Mouse (Mus musculus): ENCODE results near the gene Zdhhc17. TPM values are rescaled to one million over a fixed set of nuclear protein-coding genes. Genes with fewer than 3 reads are reported as not detected.

Gene Zdhhc17
- 28.1 and 30.0 TPM in 2 replicates for polyA plus RNA-seq (2015; fragmentation: Nextera tagmentation; extraction: Ambion mirVana)

DNA sequence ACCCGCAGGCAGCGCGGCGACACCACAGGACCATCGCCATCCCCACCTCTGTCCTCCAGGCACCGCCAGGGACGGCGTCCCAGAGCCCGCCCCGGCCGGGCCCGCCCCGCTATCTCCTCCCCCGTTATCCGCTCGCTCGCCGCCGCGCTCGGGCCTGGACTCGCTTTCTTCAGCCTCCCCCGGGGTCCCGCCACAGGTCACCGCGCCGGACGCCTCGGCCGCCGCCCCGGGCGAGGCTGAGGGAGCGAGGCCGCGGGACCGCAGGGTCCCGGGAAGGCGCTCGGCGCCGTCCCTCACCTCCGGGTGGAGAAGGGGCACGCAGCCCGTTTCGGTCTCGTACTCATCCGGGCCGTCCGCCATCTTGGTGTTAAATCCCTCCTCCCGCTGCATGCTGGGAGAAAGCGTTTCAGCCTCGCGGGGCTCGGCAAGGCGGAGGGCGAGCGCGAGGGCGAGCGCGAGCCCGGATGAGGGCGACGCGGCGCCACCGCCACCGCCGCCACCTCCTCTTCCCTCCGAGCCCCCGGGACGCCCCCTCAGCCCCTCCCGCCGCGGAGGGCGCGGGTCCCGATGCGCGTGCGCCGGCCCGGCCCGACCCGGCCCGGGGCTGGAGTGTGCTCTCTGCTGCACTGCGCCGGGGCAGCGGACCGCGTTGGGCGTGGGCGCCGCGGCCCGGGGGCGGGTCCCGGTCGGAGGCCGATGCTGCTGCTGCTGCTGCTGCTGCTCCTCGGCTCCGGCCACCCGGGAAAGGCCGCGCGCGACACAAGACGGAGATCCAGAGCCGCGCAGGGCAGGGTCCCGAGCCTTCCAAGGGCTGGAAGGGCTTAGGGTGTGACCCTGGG lies at the start of gene Zdhhc17:
Gene Zdhhc17 (minus strand): TSS at position 500 of the 839 bp plus-strand sequence.
- no peaks in the 10 kb centered on the region for H3K36me3 ChIP-seq (ENCODE audit: insufficient read depth, low read length)
- ATAC-seq (ENCODE audit: low FRiP score, low TSS enrichment): peak; percentile 94
- peak within 1 kb of the TSS; percentile 81 for H3K4me2 ChIP-seq (replicated peaks; ENCODE audit: low read depth, low read length)
- H3K4me3 ChIP-seq (ENCODE audit: low read length): peak within 1 kb of the TSS; percentile 86
- peaks cover 12% of the 10 kb centered on the region for H3K4me1 ChIP-seq (ENCODE audit: insufficient read depth, low read length)
- H3K27me3 ChIP-seq (ENCODE audit: insufficient read depth, low read length): no peaks in the 10 kb centered on the region
- H3K9me3 ChIP-seq (ENCODE audit: low read length): no peaks in the 10 kb centered on the region
- 0% methylated on average over 71 of the region's 112 CpGs for WGBS
- peak within 1 kb of the TSS; percentile 99 for H3K9ac ChIP-seq (replicated peaks; ENCODE audit: low read length)
- peak within 1 kb of the TSS; percentile 98 for H3K27ac ChIP-seq (ENCODE audit: low read length)

DNA sequence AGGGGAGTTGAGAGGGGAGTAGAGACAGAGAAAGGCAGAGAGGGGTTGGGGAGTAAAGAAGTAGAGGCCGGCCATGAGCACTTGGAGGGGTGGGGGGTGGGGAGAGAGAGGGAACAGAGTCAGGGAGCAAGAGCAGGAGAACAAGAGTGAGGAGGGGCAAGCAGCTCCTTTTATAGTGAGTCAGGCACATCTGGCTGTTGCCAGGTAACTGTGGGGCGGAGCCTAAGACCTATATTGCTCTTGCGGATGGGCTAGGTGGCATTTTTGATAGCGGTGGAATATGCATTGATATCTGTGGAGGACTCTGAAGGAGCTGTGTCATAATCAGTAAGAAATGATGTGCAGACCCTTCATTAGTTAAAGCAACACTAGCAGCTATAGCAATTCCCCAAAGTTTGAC lies 45.8 kb upstream of the Zdhhc17 start:
- H3K36me3 ChIP-seq (ENCODE audit: insufficient read depth, low read length): no peaks in the 10 kb centered on the region
- no peak overlapping the region for H3K4me2 ChIP-seq (replicated peaks; ENCODE audit: low read depth, low read length)
- 49% methylated on average over 4 of the region's 4 CpGs for WGBS
- H3K27ac ChIP-seq (ENCODE audit: low read length): no peak overlapping the region
- H3K27me3 ChIP-seq (ENCODE audit: insufficient read depth, low read length): no peaks in the 10 kb centered on the region
- H3K9me3 ChIP-seq (ENCODE audit: low read length): no peaks in the 10 kb centered on the region
- no peaks in the 10 kb centered on the region for H3K4me1 ChIP-seq (ENCODE audit: insufficient read depth, low read length)
- no peak for ATAC-seq (ENCODE audit: low FRiP score, low TSS enrichment)
- H3K9ac ChIP-seq (replicated peaks; ENCODE audit: low read length): no peak overlapping the region
- no peak overlapping the region for H3K4me3 ChIP-seq (ENCODE audit: low read length)

DNA sequence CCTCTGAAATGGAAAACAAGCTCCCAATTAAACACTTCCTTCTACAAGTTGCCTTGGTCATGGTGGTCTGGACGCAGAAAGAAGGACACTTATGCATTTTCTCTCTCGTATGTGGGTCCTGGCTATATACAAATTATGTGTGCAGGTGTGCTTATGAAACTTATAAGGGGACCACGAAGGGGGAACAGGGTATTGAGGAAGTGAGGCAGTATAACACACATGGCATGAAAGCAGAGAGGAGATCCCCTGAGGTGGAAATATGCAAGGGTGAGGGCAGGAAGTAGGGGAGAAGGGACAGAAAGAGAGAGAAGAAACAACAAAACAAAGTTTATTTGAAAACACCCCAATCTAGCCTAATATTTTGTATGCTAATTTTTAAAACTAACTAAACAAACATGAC lies 41.7 kb upstream of the Zdhhc17 start:
- Histone ChIP-seq H3K4me1 (ENCODE audit: insufficient read depth, low read length) (no peaks in the 10 kb centered on the region), H3K27me3 (ENCODE audit: insufficient read depth, low read length) (no peaks in the 10 kb centered on the region), H3K27ac (ENCODE audit: low read length) (no peak overlapping the region), H3K9me3 (ENCODE audit: low read length) (no peaks in the 10 kb centered on the region), H3K9ac (replicated peaks; ENCODE audit: low read length) (no peak overlapping the region), H3K36me3 (ENCODE audit: insufficient read depth, low read length) (no peaks in the 10 kb centered on the region), H3K4me2 (replicated peaks; ENCODE audit: low read depth, low read length) (no peak overlapping the region), H3K4me3 (ENCODE audit: low read length) (no peak overlapping the region)
- 85% methylated on average over 3 of the region's 3 CpGs for WGBS
- no peak for ATAC-seq (ENCODE audit: low FRiP score, low TSS enrichment)

GRCm38 (mm10) chr10:111050511-111050910 lies 40.6 kb upstream of the Zdhhc17 start:
- Histone ChIP-seq H3K4me1 (ENCODE audit: insufficient read depth, low read length) (no peaks in the 10 kb centered on the region), H3K27me3 (ENCODE audit: insufficient read depth, low read length) (no peaks in the 10 kb centered on the region), H3K9ac (replicated peaks; ENCODE audit: low read length) (no peak overlapping the region), H3K4me2 (replicated peaks; ENCODE audit: low read depth, low read length) (no peak overlapping the region), H3K9me3 (ENCODE audit: low read length) (no peaks in the 10 kb centered on the region), H3K27ac (ENCODE audit: low read length) (no peak overlapping the region), H3K4me3 (ENCODE audit: low read length) (no peak overlapping the region), H3K36me3 (ENCODE audit: insufficient read depth, low read length) (no peaks in the 10 kb centered on the region)
- no peak for ATAC-seq (ENCODE audit: low FRiP score, low TSS enrichment)
- 65% methylated on average over 4 of the region's 4 CpGs for WGBS

DNA sequence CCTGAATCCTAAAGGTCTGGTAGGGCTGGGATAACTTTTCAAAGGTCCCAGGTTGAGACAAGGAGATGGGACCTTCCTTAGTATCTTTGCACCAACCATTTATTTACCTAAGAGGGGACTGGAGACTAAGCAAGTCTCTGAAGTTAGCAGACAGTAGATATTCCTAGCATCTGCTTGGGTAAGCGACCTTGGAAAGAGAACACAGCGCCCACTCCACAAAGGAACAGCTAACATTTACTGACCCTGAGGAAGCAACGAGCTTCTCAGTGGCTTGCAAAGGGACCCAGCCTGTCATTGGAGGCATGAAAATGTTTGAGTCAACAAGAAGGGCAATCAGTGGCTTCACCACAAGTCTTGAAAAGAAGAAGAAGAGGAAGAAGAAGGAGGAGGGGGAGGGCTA lies 40.1 kb upstream of the Zdhhc17 start:
- WGBS: 79% methylated on average over 3 of the region's 3 CpGs
- ATAC-seq (ENCODE audit: low FRiP score, low TSS enrichment): no peak
- H3K36me3 ChIP-seq (ENCODE audit: insufficient read depth, low read length): no peaks in the 10 kb centered on the region
- H3K9me3 ChIP-seq (ENCODE audit: low read length): no peaks in the 10 kb centered on the region
- H3K4me2 ChIP-seq (replicated peaks; ENCODE audit: low read depth, low read length): no peak overlapping the region
- no peaks in the 10 kb centered on the region for H3K4me1 ChIP-seq (ENCODE audit: insufficient read depth, low read length)
- no peak overlapping the region for H3K9ac ChIP-seq (replicated peaks; ENCODE audit: low read length)
- no peaks in the 10 kb centered on the region for H3K27me3 ChIP-seq (ENCODE audit: insufficient read depth, low read length)
- no peak overlapping the region for H3K4me3 ChIP-seq (ENCODE audit: low read length)
- H3K27ac ChIP-seq (ENCODE audit: low read length): no peak overlapping the region; the same call in 1 of the 2 replicates

- Histone ChIP-seq H3K27me3 (ENCODE audit: insufficient read depth, low read length) (no peaks in the 10 kb centered on the region), H3K9ac (replicated peaks; ENCODE audit: low read length) (no peak overlapping the region), H3K4me2 (replicated peaks; ENCODE audit: low read depth, low read length) (no peak overlapping the region), H3K4me1 (ENCODE audit: insufficient read depth, low read length) (no peaks in the 10 kb centered on the region), H3K4me3 (ENCODE audit: low read length) (no peak overlapping the region), H3K9me3 (ENCODE audit: low read length) (peaks cover 9% of the 10 kb centered on the region), H3K36me3 (ENCODE audit: insufficient read depth, low read length) (no peaks in the 10 kb centered on the region), H3K27ac (ENCODE audit: low read length) (no peak overlapping the region)
- ATAC-seq (ENCODE audit: low FRiP score, low TSS enrichment): no peak
- WGBS: 77% methylated on average over 7 of the region's 7 CpGs
Measured at GRCm38 (mm10) chr10:111047895-111048294, 38.0 kb upstream of the Zdhhc17 start.

DNA sequence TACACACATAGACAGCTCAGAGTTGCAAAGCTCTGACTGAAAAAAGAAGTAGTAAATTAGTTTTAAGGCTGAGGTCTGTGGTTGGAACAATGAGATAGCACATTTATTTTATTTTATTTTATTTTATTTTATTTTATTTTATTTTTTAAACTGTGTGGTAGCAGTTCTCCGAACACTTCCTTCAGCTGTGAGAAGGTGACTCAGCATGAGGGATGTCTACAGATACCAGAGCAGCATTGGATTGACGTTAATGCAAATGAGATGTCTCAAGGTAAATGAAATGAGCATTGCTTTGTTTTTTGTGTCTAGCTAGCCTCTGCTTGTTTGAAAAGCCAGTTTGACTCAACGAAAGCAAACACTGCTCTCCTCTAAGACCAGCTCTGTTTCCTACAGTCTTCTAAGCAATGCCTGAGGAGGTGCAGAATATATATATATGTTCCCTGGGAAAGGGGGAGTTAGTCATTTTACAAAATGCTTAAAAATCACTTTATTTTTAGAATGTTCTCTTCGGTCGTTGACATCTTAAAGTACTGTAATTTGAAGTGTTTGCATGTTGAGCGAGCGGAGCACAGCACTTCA lies 30.2 kb upstream of the Zdhhc17 start:
- no peaks in the 10 kb centered on the region for H3K36me3 ChIP-seq (ENCODE audit: insufficient read depth, low read length)
- no peaks in the 10 kb centered on the region for H3K4me1 ChIP-seq (ENCODE audit: insufficient read depth, low read length)
- H3K4me2 ChIP-seq (replicated peaks; ENCODE audit: low read depth, low read length): no peak overlapping the region
- no peak overlapping the region for H3K4me3 ChIP-seq (ENCODE audit: low read length)
- H3K9ac ChIP-seq (replicated peaks; ENCODE audit: low read length): no peak overlapping the region
- ATAC-seq (ENCODE audit: low FRiP score, low TSS enrichment): no peak
- no peak overlapping the region for H3K27ac ChIP-seq (ENCODE audit: low read length)
- no peaks in the 10 kb centered on the region for H3K27me3 ChIP-seq (ENCODE audit: insufficient read depth, low read length)
- H3K9me3 ChIP-seq (ENCODE audit: low read length): peaks cover 9% of the 10 kb centered on the region
- WGBS: 67% methylated on average over 7 of the region's 7 CpGs

- no peak overlapping the region for H3K4me3 ChIP-seq (ENCODE audit: low read length)
Measured at GRCm38 (mm10) chr10:111036851-111037250, 26.9 kb upstream of the Zdhhc17 start.

DNA sequence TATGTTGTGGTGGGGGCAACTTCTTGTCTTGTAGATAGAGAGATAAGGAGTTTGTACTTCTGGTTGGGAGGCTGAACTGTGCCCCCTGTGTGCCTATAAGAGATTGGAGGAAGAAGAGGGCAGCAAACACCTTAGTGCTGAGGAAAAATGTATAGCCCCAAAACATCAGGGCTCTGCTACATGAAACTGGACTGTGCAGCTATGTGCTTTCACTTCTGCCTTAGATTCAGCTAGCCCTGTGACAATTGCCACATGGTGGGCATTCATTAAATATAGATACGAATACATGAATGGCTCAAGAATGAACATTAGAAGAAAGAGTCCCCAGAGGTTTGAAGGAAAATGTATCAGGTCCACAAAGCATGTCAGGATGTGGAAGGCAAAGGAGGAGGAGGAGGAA lies 25.2 kb upstream of the Zdhhc17 start:
- Histone ChIP-seq H3K27ac (ENCODE audit: low read length) (no peak overlapping the region), H3K9ac (replicated peaks; ENCODE audit: low read length) (no peak overlapping the region), H3K4me1 (ENCODE audit: insufficient read depth, low read length) (no peaks in the 10 kb centered on the region), H3K4me3 (ENCODE audit: low read length) (no peak overlapping the region), H3K36me3 (ENCODE audit: insufficient read depth, low read length) (no peaks in the 10 kb centered on the region), H3K4me2 (replicated peaks; ENCODE audit: low read depth, low read length) (no peak overlapping the region), H3K9me3 (ENCODE audit: low read length) (no peaks in the 10 kb centered on the region), H3K27me3 (ENCODE audit: insufficient read depth, low read length) (no peaks in the 10 kb centered on the region)
- ATAC-seq (ENCODE audit: low FRiP score, low TSS enrichment): no peak
- 82% methylated on average over 1 of the region's 1 CpGs for WGBS

More at GRCm38 (mm10) chr10:111036851-111037250, 26.9 kb upstream of the Zdhhc17 start:
- Histone ChIP-seq H3K36me3 (ENCODE audit: insufficient read depth, low read length) (no peaks in the 10 kb centered on the region), H3K27ac (ENCODE audit: low read length) (no peak overlapping the region), H3K4me2 (replicated peaks; ENCODE audit: low read depth, low read length) (no peak overlapping the region), H3K4me1 (ENCODE audit: insufficient read depth, low read length) (no peaks in the 10 kb centered on the region), H3K9me3 (ENCODE audit: low read length) (no peaks in the 10 kb centered on the region), H3K9ac (replicated peaks; ENCODE audit: low read length) (no peak overlapping the region), H3K27me3 (ENCODE audit: insufficient read depth, low read length) (no peaks in the 10 kb centered on the region)
- 65% methylated on average over 1 of the region's 1 CpGs for WGBS
- ATAC-seq (ENCODE audit: low FRiP score, low TSS enrichment): no peak

Data from kidney, embryonic 16.5 days (tissue).